Mouse (Mus musculus) heart, adult 9 months (tissue): ENCODE measurements around the gene Evi2a.

ENCODE experiments used
- DNase-seq, 2 experiments: peaks; one replicate each; pipeline ENCODE4 v3.0.0; 2022; ENCODE audit warnings: low spot score in 2 of 2

Gene Evi2a

GRCm38 (mm10) chr11:79526549-79526948, 3.9 kb downstream of the Evi2a start:
- no peak for DNase-seq

- DNase-seq: no peak
Measured at GRCm38 (mm10) chr11:79524310-79524575, 6.2 kb downstream of the Evi2a start.

- no peak for DNase-seq
Measured at GRCm38 (mm10) chr11:79523560-79524309, 6.7 kb downstream of the Evi2a start, which contains the start of gene Evi2b. TSS of gene Evi2b (minus strand) at chr11:79523762.

GRCm38 (mm10) chr11:79522944-79523343, 7.5 kb downstream of the Evi2a start:
- no peak for DNase-seq

GRCm38 (mm10) chr11:79521930-79522329, 8.5 kb downstream of the Evi2a start:
- DNase-seq: no peak

GRCm38 (mm10) chr11:79520772-79521171, 9.6 kb downstream of the Evi2a start:
- DNase-seq: no peak

GRCm38 (mm10) chr11:79519878-79520291, 10.5 kb downstream of the Evi2a start:
- peak; percentile 36 to 68 for DNase-seq

- no peak for DNase-seq
Measured at GRCm38 (mm10) chr11:79519299-79519698, 11.1 kb downstream of the Evi2a start.

GRCm38 (mm10) chr11:79515798-79516197, 14.6 kb downstream of the Evi2a start:
- DNase-seq: no peak

- DNase-seq: no peak
Measured at GRCm38 (mm10) chr11:79515331-79515730, 15.1 kb downstream of the Evi2a start.

GRCm38 (mm10) chr11:79511970-79512369, 18.4 kb downstream of the Evi2a start:
- no peak for DNase-seq

- no peak for DNase-seq
Measured at GRCm38 (mm10) chr11:79504506-79504905, 25.9 kb downstream of the Evi2a start.

- DNase-seq: no peak
Measured at GRCm38 (mm10) chr11:79503845-79504244, 26.6 kb downstream of the Evi2a start, which contains the start of gene Omg. TSS of gene Omg (minus strand) at chr11:79504084.

GRCm38 (mm10) chr11:79502917-79503316, 27.5 kb downstream of the Evi2a start:
- no peak for DNase-seq

- DNase-seq: peak; percentile 18 to 27
Measured at GRCm38 (mm10) chr11:79494976-79495800, 35.2 kb downstream of the Evi2a start.

GRCm38 (mm10) chr11:79484721-79485120, 45.7 kb downstream of the Evi2a start:
- DNase-seq: no peak

GRCm38 (mm10) chr11:79483876-79484528, 46.4 kb downstream of the Evi2a start:
- no peak for DNase-seq

- no peak for DNase-seq
Measured at GRCm38 (mm10) chr11:79483392-79483791, 47.0 kb downstream of the Evi2a start.
